Mouse (Mus musculus) liver, embryonic 11.5 days (tissue): ENCODE measurements at regions not wholly inside any gene's neighbourhood (a gene's known extent, or its start where the extent isn't known, plus 50 kb on each side); places are given as distances from the start of the nearest gene placed in this dataset.
A peak's percentile ranks its signal among the peaks of the same experiment; 100 is the strongest.
"Not testable (repeated sequence)": the region's sequence is repeated elsewhere in the genome, so short reads cannot be mapped to it uniquely, and the experiment has no call there.

Source experiments
- ATAC-seq: fragments of 200-750 bp; cut with Nextera tagmentation; replicated peaks from 2 replicates; pipeline ENCODE4 v1.8.0; 2017; ENCODE audit warnings: moderate number of reproducible peaks, mild to moderate bottlenecking, moderate TSS enrichment, moderate library complexity; ENCODE audit not compliant: low FRiP score
- DNase-seq: peaks from one replicate; pipeline ENCODE4 v3.0.0-alpha.2; 2017; ENCODE audit warnings: low spot score
- H3K27ac ChIP-seq: fragments of 300-500 bp; sonication (generic); 2 replicates; pipeline ENCODE4 v1.5.1; 2014; ENCODE audit warnings: mild to moderate bottlenecking, low read depth, low read length, control low read depth
- H3K27me3 ChIP-seq: fragments of 300-500 bp; sonication (generic); replicated peaks from 2 replicates; pipeline ENCODE4 v1.6.1; 2014; ENCODE audit warnings: low read length, mixed read lengths; ENCODE audit not compliant: control insufficient read depth, insufficient read depth
- H3K36me3 ChIP-seq: fragments of 300-500 bp; sonication (generic); 2 replicates; pipeline ENCODE4 v1.6.1; 2014; ENCODE audit warnings: mild to moderate bottlenecking, low read length, moderate library complexity, mixed read lengths; ENCODE audit not compliant: control insufficient read depth, insufficient read depth
- H3K4me1 ChIP-seq: fragments of 300-500 bp; sonication (generic); replicated peaks from 2 replicates; pipeline ENCODE4 v1.6.1; 2014; ENCODE audit warnings: low read length, mixed read lengths; ENCODE audit not compliant: control insufficient read depth, insufficient read depth
- H3K4me2 ChIP-seq: fragments of 300-500 bp; sonication (generic); 2 replicates; pipeline ENCODE4 v1.6.1; 2014; ENCODE audit warnings: mild to moderate bottlenecking, control low read depth, moderate library complexity
- H3K4me3 ChIP-seq: fragments of 300-500 bp; sonication (generic); 2 replicates; pipeline ENCODE4 v1.5.1; 2014; ENCODE audit warnings: low read depth, low read length, control low read depth
- H3K9ac ChIP-seq: fragments of 300-500 bp; sonication (generic); 2 replicates; pipeline ENCODE4 v1.6.1; 2014; ENCODE audit warnings: low read depth, low read length, control low read depth
- H3K9me3 ChIP-seq: fragments of 300-500 bp; sonication (generic); 2 replicates; pipeline ENCODE4 v1.6.1; 2016; ENCODE audit warnings: low read length, inconsistent platforms, mixed read lengths; ENCODE audit not compliant: control insufficient read depth
- WGBS: fragments of 180-500 bp; shearing (Covaris S2); extraction: QIAGEN DNeasy Blood & Tissue Kit; methylation state at CpG from one replicate; pipeline ENCODE4 v1.1.7; 2014; 5-methylcytosine and 5-hydroxymethylcytosine counted together

DNA sequence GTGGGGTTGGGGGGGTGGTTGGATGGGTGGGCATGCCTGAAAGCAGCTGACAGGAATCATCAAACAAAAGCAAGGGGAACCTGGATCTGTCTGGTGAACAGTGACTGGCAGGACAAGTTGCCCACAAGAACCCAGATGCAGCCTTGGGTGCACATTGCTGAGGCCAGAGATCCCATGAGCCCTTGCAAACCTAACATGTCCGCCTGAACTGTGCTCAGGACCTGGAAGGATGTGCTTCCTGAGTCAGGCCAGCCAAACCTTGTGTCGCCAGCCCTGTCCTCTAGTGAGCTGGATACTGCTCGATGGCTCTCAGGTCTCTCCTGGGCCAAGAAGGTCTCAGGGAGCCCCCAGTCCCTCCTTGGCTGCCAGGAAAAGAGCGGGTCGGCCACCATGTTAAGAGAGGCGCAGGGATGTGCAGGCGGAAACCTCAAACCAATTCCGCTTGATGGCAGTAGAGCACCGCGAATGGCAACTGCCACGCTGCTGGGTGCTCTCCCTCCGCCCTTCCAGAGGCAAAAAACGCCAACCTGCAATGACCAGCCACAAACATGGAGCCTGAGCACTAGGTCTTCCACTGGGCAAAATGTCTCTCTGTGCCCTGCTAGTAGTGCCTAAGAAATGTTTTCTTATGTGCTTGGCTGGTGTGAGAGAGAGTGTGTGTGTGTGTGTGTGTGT lies 140.2 kb downstream of the Pls3 start:
- not testable (repeated sequence) for H3K9ac ChIP-seq, ATAC-seq, DNase-seq, H3K27ac ChIP-seq, H3K4me3 ChIP-seq, H3K9me3 ChIP-seq, H3K4me1 ChIP-seq, H3K27me3 ChIP-seq, H3K36me3 ChIP-seq, H3K4me2 ChIP-seq
- 75% methylated on average over 9 of the region's 13 CpGs for WGBS

- H3K4me2 ChIP-seq, H3K4me3 ChIP-seq, H3K27ac ChIP-seq, DNase-seq, H3K9me3 ChIP-seq, H3K27me3 ChIP-seq, ATAC-seq, H3K9ac ChIP-seq, H3K4me1 ChIP-seq, H3K36me3 ChIP-seq: not testable (repeated sequence)
- WGBS, result 71% methylated on average over 11 of the region's 11 CpGs
Observed at GRCm38 (mm10) chrX:75733651-75734050, 141.3 kb downstream of the Pls3 start.

DNA sequence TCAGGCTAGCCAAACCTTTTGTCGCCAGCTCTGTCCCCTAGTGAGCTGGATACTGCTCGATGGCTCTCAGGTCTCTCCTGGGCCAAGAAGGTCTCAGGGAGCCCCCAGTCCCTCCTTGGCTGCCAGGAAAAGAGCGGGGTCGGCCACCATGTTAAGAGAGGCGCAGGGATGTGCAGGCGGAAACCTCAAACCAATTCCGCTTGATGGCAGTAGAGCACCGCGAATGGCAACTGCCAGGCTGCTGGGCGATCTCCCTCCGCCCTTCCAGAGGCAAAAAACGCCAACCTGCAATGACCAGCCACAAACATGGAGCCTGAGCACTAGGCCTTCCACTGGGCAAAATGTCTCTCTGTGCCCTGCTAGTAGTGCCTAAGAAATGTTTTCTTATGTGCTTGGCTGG lies 145.2 kb downstream of the Pls3 start:
- H3K36me3 ChIP-seq, H3K27ac ChIP-seq, H3K27me3 ChIP-seq, H3K4me2 ChIP-seq, H3K9me3 ChIP-seq, DNase-seq, H3K4me1 ChIP-seq, H3K4me3 ChIP-seq, ATAC-seq, H3K9ac ChIP-seq: not testable (repeated sequence)
- 68% methylated on average over 12 of the region's 12 CpGs for WGBS

- no peak for ATAC-seq
Observed at GRCm38 (mm10) chrX:75728507-75728906, 146.5 kb downstream of the Pls3 start.

GRCm38 (mm10) chrX:75723542-75723941 lies 145.5 kb upstream of the Rab39b start:
- H3K36me3 ChIP-seq, H3K4me1 ChIP-seq, H3K27ac ChIP-seq, DNase-seq, ATAC-seq, H3K9ac ChIP-seq, H3K27me3 ChIP-seq, H3K4me2 ChIP-seq, H3K9me3 ChIP-seq, H3K4me3 ChIP-seq: not testable (repeated sequence)
- 71% methylated on average over 31 of the region's 39 CpGs for WGBS

More at GRCm38 (mm10) chrX:75728507-75728906, 146.5 kb downstream of the Pls3 start:
- H3K4me2 ChIP-seq, result no peak overlapping the region
- H3K27ac ChIP-seq, result no peak overlapping the region
- no peak overlapping the region for H3K4me3 ChIP-seq
- no peaks in the 10 kb centered on the region for H3K36me3 ChIP-seq
- no peaks in the 10 kb centered on the region for H3K27me3 ChIP-seq
- no peaks in the 10 kb centered on the region for H3K9me3 ChIP-seq
- 72% methylated on average over 4 of the region's 4 CpGs for WGBS
- H3K4me1 ChIP-seq, result no peaks in the 10 kb centered on the region
- no peak for DNase-seq
- H3K9ac ChIP-seq, result no peak overlapping the region

DNA sequence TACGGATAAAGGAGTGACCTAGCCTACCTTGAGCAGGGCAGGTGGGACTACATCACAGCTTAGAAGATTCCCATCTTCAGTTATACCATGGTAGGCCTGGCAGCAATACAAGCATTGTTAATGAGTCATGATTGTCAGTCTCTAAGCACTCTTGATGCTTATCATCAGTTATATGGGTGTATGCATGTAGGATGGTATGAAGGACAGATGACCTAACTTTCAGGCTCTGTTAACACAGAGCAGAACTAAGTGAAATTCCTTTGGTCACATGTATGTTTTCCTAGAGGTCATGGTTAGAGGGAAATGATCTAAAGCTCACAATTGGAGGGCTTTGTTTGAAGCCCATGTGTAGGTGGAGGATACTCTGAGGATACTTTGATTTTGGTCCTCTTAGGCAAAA lies 121.9 kb upstream of the Rab39b start:
- Histone ChIP-seq H3K4me1 (no peaks in the 10 kb centered on the region), H3K27ac (no peak overlapping the region), H3K9ac (no peak overlapping the region), H3K27me3 (no peaks in the 10 kb centered on the region), H3K9me3 (no peaks in the 10 kb centered on the region), H3K36me3 (no peaks in the 10 kb centered on the region), H3K4me2 (no peak overlapping the region), H3K4me3 (no peak overlapping the region)
- WGBS, result 32% methylated on average over 1 of the region's 1 CpGs
- DNase-seq (no peak), ATAC-seq (no peak)

DNA sequence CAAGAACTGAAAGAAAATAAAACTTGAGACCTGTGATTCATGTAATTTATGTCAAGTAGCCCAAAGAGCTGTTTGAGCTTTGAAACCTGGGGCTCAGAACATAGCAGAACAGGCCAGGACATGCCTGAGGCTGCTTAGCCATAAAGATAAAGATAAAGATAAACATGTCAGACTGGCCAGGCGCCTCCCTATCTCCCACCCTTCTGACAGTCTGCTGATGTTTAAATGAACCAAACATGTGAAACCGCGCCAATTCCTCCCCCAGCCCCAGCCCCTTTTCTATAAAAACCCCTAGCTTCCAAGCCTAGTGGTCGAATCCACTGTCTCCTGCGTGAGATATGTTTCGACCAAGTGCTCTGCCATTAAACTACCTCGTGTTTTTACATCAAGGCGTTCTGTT lies 97.2 kb upstream of the Rab39b start:
- not testable (repeated sequence) for H3K4me2 ChIP-seq, H3K27me3 ChIP-seq, H3K36me3 ChIP-seq, H3K4me1 ChIP-seq, ATAC-seq, H3K9ac ChIP-seq, H3K9me3 ChIP-seq, H3K27ac ChIP-seq, H3K4me3 ChIP-seq, DNase-seq
- 93% methylated on average over 8 of the region's 8 CpGs for WGBS

- WGBS, result 12% methylated on average over 23 of the region's 23 CpGs
- no peak overlapping the region for H3K27ac ChIP-seq
- H3K27me3 ChIP-seq, result no peaks in the 10 kb centered on the region
- H3K4me1 ChIP-seq, result no peaks in the 10 kb centered on the region
- no peaks in the 10 kb centered on the region for H3K36me3 ChIP-seq
- peak overlapping the region; percentile 43 for H3K4me2 ChIP-seq
- peak overlapping the region; percentile 17; the same call in 1 of the 2 replicates for H3K4me3 ChIP-seq
- peak; percentile 94 for ATAC-seq
- H3K9me3 ChIP-seq, result 0 out of 2 replicates have a peak, but pooled peaks cover 6% of the 10 kb centered on the region
- DNase-seq, result peak; percentile 75
- no peak overlapping the region for H3K9ac ChIP-seq
Observed at GRCm38 (mm10) chrX:75673920-75674665, 96.1 kb upstream of the Rab39b start.

DNA sequence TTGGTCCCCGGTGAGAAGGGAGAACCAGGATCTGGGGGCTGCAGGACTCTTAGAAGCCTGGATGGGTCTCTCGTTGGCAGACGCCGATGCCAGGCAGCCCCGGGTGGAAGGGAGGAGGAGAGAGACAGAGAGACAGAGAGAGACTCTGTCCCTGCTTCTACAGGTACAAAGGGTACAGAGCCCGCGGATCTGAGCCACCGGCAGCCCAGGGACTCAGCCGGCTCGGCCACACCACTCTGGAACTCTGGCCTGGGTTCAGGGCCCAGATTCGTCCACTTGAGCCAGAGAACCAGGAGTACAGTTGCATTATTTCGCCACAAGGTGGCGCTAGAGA lies 95.5 kb upstream of the Rab39b start:
- DNase-seq (no peak), ATAC-seq (no peak)
- H3K27ac ChIP-seq, result no peak overlapping the region
- peak overlapping the region; percentile 43 for H3K4me2 ChIP-seq
- 0 out of 2 replicates have a peak, but pooled peaks cover 6% of the 10 kb centered on the region for H3K9me3 ChIP-seq
- WGBS, result 54% methylated on average over 13 of the region's 13 CpGs
- H3K9ac ChIP-seq, result no peak overlapping the region
- H3K36me3 ChIP-seq, result no peaks in the 10 kb centered on the region
- H3K4me3 ChIP-seq, result peak overlapping the region; percentile 17; the same call in 1 of the 2 replicates
- H3K27me3 ChIP-seq, result no peaks in the 10 kb centered on the region
- H3K4me1 ChIP-seq, result no peaks in the 10 kb centered on the region
